Mouse (Mus musculus): ENCODE data around the gene Gm5447. TPM values are rescaled to one million over a fixed set of nuclear protein-coding genes. Genes with fewer than 3 reads are reported as not detected.

The Gm5447 gene
- total RNA-seq, 2 experiments from 2014 or later, result not detected

DNA sequence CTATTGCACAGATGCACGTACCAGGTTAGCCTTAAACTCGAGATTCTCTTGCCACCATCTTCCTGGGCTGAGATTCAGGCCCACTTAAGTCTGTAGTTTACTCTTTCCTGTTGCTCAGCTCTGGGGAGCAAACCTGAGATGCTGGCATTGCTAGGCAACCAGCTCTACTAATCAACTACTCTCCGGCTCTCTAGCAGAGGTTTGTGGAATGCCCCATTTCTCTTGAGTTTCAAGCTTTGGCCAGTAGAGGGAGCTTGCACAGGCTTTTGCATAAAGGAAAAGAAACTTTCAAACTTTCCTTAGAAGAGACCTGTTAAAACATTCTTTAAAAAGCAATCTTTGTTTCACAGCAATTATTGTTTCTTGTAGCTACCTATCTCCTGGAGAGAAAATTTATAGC is 19.8 kb downstream of the Gm5447 start:
- no peak for DNase-seq
- peak; percentile 87 for TF ChIP-seq CTCF (IDR thresholded peaks at IDR 0.05)
- no peak overlapping the region for H3K27ac ChIP-seq
- intact Hi-C loops (cut with DNase I), result no loop called here
- H3K4me3 ChIP-seq, result no peak overlapping the region

GRCm38 (mm10) chr13:30994249-30994858 is 20.4 kb downstream of the Gm5447 start:
- Histone ChIP-seq H3K4me3 (no peak overlapping the region), H3K27ac (no peak overlapping the region)
- intact Hi-C loops (cut with DNase I), result no loop called here
- DNase-seq, result no peak
- no peak for TF ChIP-seq CTCF (IDR thresholded peaks at IDR 0.05)

GRCm38 (mm10) chr13:30997526-30998253 is 23.7 kb downstream of the Gm5447 start:
- TF ChIP-seq CTCF (IDR thresholded peaks at IDR 0.05), result no peak
- no peak overlapping the region for H3K27ac ChIP-seq
- no peak for DNase-seq
- intact Hi-C loops (cut with DNase I), result no loop called here
- no peak overlapping the region for H3K4me3 ChIP-seq

- no peak for TF ChIP-seq CTCF (IDR thresholded peaks at IDR 0.05)
- intact Hi-C loops (cut with DNase I), result no loop called here
- H3K4me3 ChIP-seq, result no peak overlapping the region
- no peak overlapping the region for H3K27ac ChIP-seq
- DNase-seq, result no peak
Measured at GRCm38 (mm10) chr13:30999799-31000198, 25.8 kb downstream of the Gm5447 start.

DNA sequence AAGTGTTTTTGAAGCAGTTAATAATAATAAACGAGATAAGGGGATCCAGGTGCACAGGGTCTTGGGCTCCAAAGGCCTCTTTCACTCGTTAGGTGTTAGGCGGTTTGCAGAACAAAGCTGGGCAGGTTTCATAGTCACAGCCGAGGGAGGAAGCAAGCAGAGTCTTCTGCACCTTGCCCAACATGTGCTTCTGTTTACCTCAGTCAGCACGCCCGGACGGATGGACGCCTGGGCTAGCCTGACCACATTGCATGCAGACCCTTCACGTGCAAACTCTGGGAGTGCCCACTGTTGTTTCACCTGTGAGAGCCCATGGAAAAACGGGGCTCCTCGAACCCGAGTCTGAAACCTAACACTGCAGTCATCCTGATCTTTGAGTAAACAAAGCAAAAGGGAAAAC is 30.5 kb downstream of the Gm5447 start:
- DNase-seq, result no peak
- Histone ChIP-seq H3K4me3 (no peak overlapping the region), H3K27ac (no peak overlapping the region)
- intact Hi-C loops (cut with DNase I), result no loop called here
- TF ChIP-seq CTCF (IDR thresholded peaks at IDR 0.05), result no peak

DNA sequence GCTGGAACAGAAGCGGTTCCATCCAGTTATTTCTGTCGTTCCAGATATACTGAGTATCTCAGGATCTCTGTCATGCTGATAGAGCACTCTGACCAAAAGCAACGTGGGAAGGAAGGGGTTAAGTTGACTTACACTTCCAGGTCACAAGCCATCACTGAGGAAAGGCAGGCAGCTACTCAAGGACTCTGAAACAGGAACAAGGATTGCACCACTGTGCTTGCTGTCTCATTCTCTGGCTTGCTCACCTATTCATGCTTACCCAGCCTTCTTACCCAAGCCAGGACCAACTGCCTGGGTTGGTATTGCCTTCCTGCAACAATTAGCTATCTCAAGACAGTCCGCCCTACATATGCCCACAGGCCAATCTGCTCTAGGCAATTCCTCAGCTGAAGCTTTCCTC is 31.0 kb downstream of the Gm5447 start:
- TF ChIP-seq CTCF (IDR thresholded peaks at IDR 0.05), result no peak
- intact Hi-C loops (cut with DNase I), result no loop called here
- Histone ChIP-seq H3K4me3 (no peak overlapping the region), H3K27ac (no peak overlapping the region)
- no peak for DNase-seq

GRCm38 (mm10) chr13:31017545-31017944 is 43.5 kb downstream of the Gm5447 start:
- no peak for TF ChIP-seq CTCF (IDR thresholded peaks at IDR 0.05)
- DNase-seq, result no peak
- no peak overlapping the region for H3K4me3 ChIP-seq
- intact Hi-C loops (cut with DNase I), result no loop called here
- no peak overlapping the region for H3K27ac ChIP-seq

GRCm38 (mm10) chr13:31021514-31021913 is 47.5 kb downstream of the Gm5447 start:
- TF ChIP-seq CTCF (IDR thresholded peaks at IDR 0.05), result no peak
- intact Hi-C loops (cut with DNase I), result no loop called here
- Histone ChIP-seq H3K27ac (no peak overlapping the region), H3K4me3 (no peak overlapping the region)
- DNase-seq, result no peak

DNA sequence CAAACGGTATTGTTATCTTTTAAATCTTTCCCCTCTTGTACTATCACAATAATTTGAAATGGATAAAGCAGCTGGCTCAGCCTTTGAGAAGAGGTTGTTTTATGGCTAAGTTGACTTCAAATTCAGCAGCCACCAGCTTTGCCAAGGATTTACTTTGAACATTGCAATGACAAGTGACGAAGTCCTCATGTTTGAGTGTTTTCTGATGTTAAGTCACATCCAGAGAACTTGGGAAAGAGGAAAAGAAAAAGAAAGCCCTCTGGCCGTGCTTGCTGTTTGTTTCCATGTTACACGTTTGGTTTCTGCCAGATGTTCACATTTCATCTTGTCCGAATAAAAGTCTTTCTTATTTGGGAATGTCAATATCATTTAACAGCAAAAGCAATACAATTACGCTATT is 47.9 kb downstream of the Gm5447 start:
- DNase-seq, result no peak
- TF ChIP-seq CTCF (IDR thresholded peaks at IDR 0.05), result no peak
- intact Hi-C loops (cut with DNase I), result no loop called here
- H3K27ac ChIP-seq, result no peak overlapping the region
- H3K4me3 ChIP-seq, result no peak overlapping the region

DNA sequence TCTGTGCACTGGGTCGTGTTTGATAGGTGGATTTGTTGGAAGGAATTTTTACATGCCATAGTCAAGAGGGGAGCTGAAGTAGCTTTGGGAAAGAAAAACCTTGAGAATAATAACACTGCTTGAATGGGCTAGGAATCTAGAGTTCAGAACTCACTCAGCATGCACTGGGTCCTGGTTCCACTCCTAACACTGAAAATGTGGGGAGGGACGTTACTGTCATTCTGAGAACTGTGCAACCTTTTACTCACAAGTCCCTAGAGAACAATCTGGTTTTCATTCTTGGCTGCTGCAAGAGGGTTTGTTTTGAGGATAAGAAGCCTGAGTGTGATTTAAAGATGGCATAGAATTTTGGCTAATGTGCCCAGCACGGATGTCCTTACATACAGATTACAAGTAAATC is 49.7 kb downstream of the Gm5447 start:
- intact Hi-C loops (cut with DNase I), result no loop called here
- DNase-seq, result no peak
- H3K27ac ChIP-seq, result no peak overlapping the region
- TF ChIP-seq CTCF (IDR thresholded peaks at IDR 0.05), result no peak
- H3K4me3 ChIP-seq, result no peak overlapping the region

Other genes with a start within 250 kb of the Gm5447 start
- gene Irf4, start 225.0 kb upstream of the Gm5447 start, total RNA-seq (2021), result 1 to 10 TPM in 1 of 2 experiments, under 1 TPM in 1; 0.64 to 2.5 TPM
- under 1 TPM in 1 of 2 experiments, not detected in 1; 0.28 TPM for gene Hus1b, start 26.4 kb upstream of the Gm5447 start, total RNA-seq (2021)
- 10 to 100 TPM; 14.2 to 15.1 TPM for gene Exoc2, start 111 bp upstream of the Gm5447 start, total RNA-seq (2021)